Mouse (Mus musculus) liver, adult 2 months (tissue): ENCODE data around the gene Psmc3ip. TPM values are rescaled to one million over a fixed set of nuclear protein-coding genes. Genes with fewer than 3 reads are reported as not detected.

ENCODE experiments used
- DNase-seq: peaks from one replicate; pipeline ENCODE4 v3.0.0-alpha.2; 2011; ENCODE audit warnings: low read depth, low spot score; ENCODE audit errors: extremely low read depth
- H3K27ac ChIP-seq: fragments of 200-500 bp; replicated peaks from 2 replicates; pipeline ENCODE4 v1.5.1; 2012; ENCODE audit warnings: low read depth, mild to moderate bottlenecking, control low read depth, inconsistent platforms, low read length; ENCODE audit not compliant: insufficient read depth
- H3K27me3 ChIP-seq: fragments of 200-500 bp; 2 replicates; pipeline ENCODE4 v1.6.1; 2012; ENCODE audit warnings: mild to moderate bottlenecking, moderate library complexity, low read length, inconsistent platforms; ENCODE audit not compliant: control insufficient read depth, insufficient read depth
- H3K36me3 ChIP-seq: fragments of 200-500 bp; 2 replicates; pipeline ENCODE4 v1.6.1; 2012; ENCODE audit warnings: low read length, inconsistent platforms; ENCODE audit not compliant: control insufficient read depth, insufficient read depth
- H3K4me1 ChIP-seq: fragments of 200-500 bp; 2 replicates; pipeline ENCODE4 v1.6.1; 2011; ENCODE audit warnings: low read length; ENCODE audit not compliant: control insufficient read depth, insufficient read depth
- H3K4me3 ChIP-seq: fragments of 200-500 bp; 2 replicates; pipeline ENCODE4 v1.5.1; 2011; ENCODE audit warnings: low read depth, mild to moderate bottlenecking, control low read depth, low read length, moderate library complexity; ENCODE audit not compliant: insufficient read depth
- H3K79me2 ChIP-seq: fragments of 200-500 bp; 2 replicates; pipeline ENCODE4 v1.6.1; 2012; ENCODE audit warnings: inconsistent platforms, mild to moderate bottlenecking, low read length, moderate library complexity; ENCODE audit not compliant: control insufficient read depth, insufficient read depth
- H3K9ac ChIP-seq: fragments of 200-500 bp; 2 replicates; pipeline ENCODE4 v1.6.1; 2012; ENCODE audit warnings: low read depth, mild to moderate bottlenecking, control low read depth, inconsistent platforms, low read length
- CTCF ChIP-seq: fragments of 200-500 bp; IDR thresholded peaks from 2 replicates; pipeline ENCODE4 v1.5.1; 2011; ENCODE audit warnings: low read depth, low read length, control low read depth
- POLR2A ChIP-seq: fragments of 200-500 bp; IDR thresholded peaks from 2 replicates; pipeline ENCODE4 v1.6.1; 2011; ENCODE audit warnings: low read length, control low read depth; ENCODE audit not compliant: insufficient read depth; ENCODE audit errors: extremely low read depth
- WGBS: fragments of 180-500 bp; shearing (Covaris S2); methylation state at CpG from one replicate; pipeline ENCODE4 v1.1.7; 2018; 5-methylcytosine and 5-hydroxymethylcytosine counted together
- polyA plus RNA-seq: library from polyadenylated mRNA; depleted of rRNA; stranded (reverse); fragments of >200 nt; gene quantifications from 2 replicates; pipeline ENCODE4 v1.2.3, GENCODE M21; 2012
- total RNA-seq: library from RNA; depleted of rRNA; stranded (reverse); fragments of >200 nt; gene quantifications from 2 replicates; pipeline ENCODE4 v1.2.3, GENCODE M21; 2014

Gene Psmc3ip
- total and polyA plus RNA-seq, 2 experiments = 0.39 to 0.55 TPM

GRCm38 (mm10) chr11:101138536-101139181 lies 43.4 kb upstream of the Psmc3ip start:
- no peak for DNase-seq

GRCm38 (mm10) chr11:101137000-101137399 lies 41.8 kb upstream of the Psmc3ip start:
- 85% methylated on average over 7 of the region's 7 CpGs for WGBS
- Histone ChIP-seq H3K4me1 (peaks cover 15% of the 10 kb centered on the region), H3K27ac (no peak overlapping the region), H3K4me3 (no peak overlapping the region), H3K27me3 (no peaks in the 10 kb centered on the region), H3K36me3 (no peaks in the 10 kb centered on the region), H3K79me2 (no peaks in the 10 kb centered on the region), H3K9ac (no peak overlapping the region)
- DNase-seq = no peak
- TF ChIP-seq CTCF (no peak), POLR2A (no peak)

More at GRCm38 (mm10) chr11:101138536-101139181, 43.4 kb upstream of the Psmc3ip start:
- H3K79me2 ChIP-seq = no peaks in the 10 kb centered on the region
- H3K36me3 ChIP-seq = no peaks in the 10 kb centered on the region
- no peak overlapping the region for H3K27ac ChIP-seq
- 45% methylated on average over 15 of the region's 15 CpGs for WGBS
- no peaks in the 10 kb centered on the region for H3K27me3 ChIP-seq
- TF ChIP-seq POLR2A (no peak), CTCF (no peak)
- H3K9ac ChIP-seq = no peak overlapping the region
- no peak overlapping the region for H3K4me3 ChIP-seq
- peaks cover 15% of the 10 kb centered on the region for H3K4me1 ChIP-seq

GRCm38 (mm10) chr11:101134217-101134865 lies 39.1 kb upstream of the Psmc3ip start:
- Histone ChIP-seq H3K36me3 (no peaks in the 10 kb centered on the region), H3K79me2 (no peaks in the 10 kb centered on the region), H3K4me1 (peaks cover 17% of the 10 kb centered on the region), H3K9ac (peak overlapping the region; percentile 27; the same call in 1 of the 2 replicates), H3K4me3 (no peak overlapping the region), H3K27me3 (no peaks in the 10 kb centered on the region), H3K27ac (peak overlapping the region; percentile 95)
- WGBS = 29% methylated on average over 13 of the region's 13 CpGs
- DNase-seq = peak; percentile 97
- TF ChIP-seq POLR2A (no peak), CTCF (no peak)

- no peak overlapping the region for H3K27ac ChIP-seq
- H3K4me1 ChIP-seq = peaks cover 14% of the 10 kb centered on the region
- no peaks in the 10 kb centered on the region for H3K79me2 ChIP-seq
- H3K4me3 ChIP-seq = no peak overlapping the region
- DNase-seq = no peak
- no peaks in the 10 kb centered on the region for H3K36me3 ChIP-seq
- WGBS = 59% methylated on average over 12 of the region's 12 CpGs
- H3K27me3 ChIP-seq = no peaks in the 10 kb centered on the region
- no peak overlapping the region for H3K9ac ChIP-seq
- no peak for TF ChIP-seq POLR2A
- no peak for TF ChIP-seq CTCF
These were observed 37.8 kb upstream of the Psmc3ip start for GRCm38 (mm10) chr11:101133037-101133436.

- WGBS = 86% methylated on average over 6 of the region's 6 CpGs
- Histone ChIP-seq H3K9ac (no peak overlapping the region), H3K27ac (no peak overlapping the region), H3K4me1 (peaks cover 14% of the 10 kb centered on the region), H3K27me3 (no peaks in the 10 kb centered on the region), H3K79me2 (no peaks in the 10 kb centered on the region), H3K4me3 (no peak overlapping the region), H3K36me3 (no peaks in the 10 kb centered on the region)
- TF ChIP-seq POLR2A (no peak), CTCF (peak; percentile 48; the same call in 1 of the 2 replicates)
- DNase-seq = peak; percentile 49
These were observed 36.5 kb upstream of the Psmc3ip start for GRCm38 (mm10) chr11:101131701-101132100.

GRCm38 (mm10) chr11:101131187-101131586 lies 36.0 kb upstream of the Psmc3ip start:
- DNase-seq = no peak
- Histone ChIP-seq H3K27me3 (no peaks in the 10 kb centered on the region), H3K9ac (no peak overlapping the region), H3K27ac (no peak overlapping the region), H3K79me2 (no peaks in the 10 kb centered on the region), H3K4me1 (peaks cover 14% of the 10 kb centered on the region), H3K36me3 (peaks cover 5% of the 10 kb centered on the region), H3K4me3 (no peak overlapping the region)
- WGBS = 98% methylated on average over 2 of the region's 2 CpGs
- no peak for TF ChIP-seq CTCF
- no peak for TF ChIP-seq POLR2A
